ENCODE assay signal across 8 mouse cellular contexts in the genomic region with DNA sequence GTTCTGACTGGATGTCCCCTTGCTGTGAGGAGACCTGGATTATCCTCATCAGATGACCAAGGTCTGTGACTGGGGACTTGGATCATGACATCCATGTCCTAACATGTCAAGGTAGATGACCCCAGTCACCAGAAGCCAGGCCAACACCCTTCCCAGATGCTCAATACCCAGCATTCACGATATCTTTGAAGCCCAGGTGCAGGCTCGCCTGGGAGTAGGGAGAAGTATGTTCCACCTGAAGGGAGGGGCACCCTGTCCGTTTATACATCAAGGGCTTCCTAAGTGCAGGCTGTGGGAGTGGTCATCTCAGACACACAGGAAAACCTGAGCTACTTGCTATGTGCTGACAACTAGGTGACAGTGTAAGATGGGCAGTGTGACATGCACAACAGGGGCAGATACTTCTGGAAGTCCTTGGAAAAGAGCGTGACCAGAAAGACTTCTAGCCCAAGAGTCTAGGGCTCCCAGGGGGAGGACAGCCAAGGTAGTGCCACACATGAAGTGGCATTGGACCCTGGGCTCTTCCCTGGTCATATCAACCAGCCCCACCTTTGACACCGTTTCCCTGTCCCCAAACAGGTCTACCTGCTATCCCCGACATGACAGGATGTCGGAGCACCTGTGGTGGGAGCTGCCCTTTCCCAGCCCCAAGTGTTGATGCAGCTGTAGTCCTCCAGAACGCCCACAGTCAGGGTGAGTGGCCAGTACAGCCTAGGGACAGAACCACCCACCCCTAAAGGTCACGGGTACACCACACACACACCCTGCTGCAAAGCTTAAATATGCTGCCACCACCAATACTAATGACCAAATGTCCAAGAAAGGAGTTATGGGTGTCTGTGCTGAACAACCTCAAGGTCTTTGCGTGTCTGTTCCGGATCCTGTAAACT. TPM values are rescaled to one million over a fixed set of nuclear protein-coding genes. Genes with fewer than 3 reads are reported as not detected.
DNase-seq lines count a peak whose midpoint lies in the region; ATAC-seq and TF ChIP-seq lines count a peak whose summit lies in the region.

No protein-coding gene starts in this region.

- 33% methylated on average over 11 of the region's 11 CpGs for WGBS in heart, embryonic 13.5 days
- WGBS in liver, embryonic 13.5 days (ENCODE audit: insufficient replicate concordance), result 21% methylated on average over 11 of the region's 11 CpGs
- 10% methylated on average over 11 of the region's 11 CpGs for WGBS in small intestine, adult 2 months

- TF ChIP-seq POLR2A in small intestine, adult 2 months (IDR thresholded peaks at IDR 0.05; ENCODE audit: low read depth, low read length), result no peak

- peak; percentile 63 for DNase-seq in layer of hippocampus, adult 9-11 months
- DNase-seq in layer of hippocampus, postnatal 36 days, result no peak
- DNase-seq in cerebellum, adult 8-10 months, result peak; percentile 62
- DNase-seq in liver, embryonic 13.5 days, result peak; percentile 19
- no peak for DNase-seq in left cerebral cortex, adult 18-20 months (ENCODE audit: low spot score in 2 of 2)
- DNase-seq in adipocyte (ENCODE audit: low spot score), result no peak

- ATAC-seq in heart, embryonic 13.5 days (ENCODE audit: extremely low read depth, insufficient number of reproducible peaks, low FRiP score, low TSS enrichment), result no peak
- peak; percentile 9 for ATAC-seq in liver, embryonic 13.5 days (ENCODE audit: low read depth)

- H3K4me2 ChIP-seq in heart, embryonic 13.5 days, result peak overlapping the region; percentile 74
- H3K4me2 ChIP-seq in liver, embryonic 13.5 days, result peak overlapping the region; percentile 86

- no peak for TF ChIP-seq CTCF in small intestine, adult 2 months (IDR thresholded peaks at IDR 0.05; ENCODE audit: extremely low read depth, insufficient read length, insufficient replicate concordance, low read depth, low read length)

- peaks cover 42% of the 10 kb centered on the region for H3K4me1 ChIP-seq in heart, embryonic 13.5 days
- H3K4me1 ChIP-seq in liver, embryonic 13.5 days (replicated peaks), result peaks cover 42% of the 10 kb centered on the region
- peaks cover 21% of the 10 kb centered on the region for H3K4me1 ChIP-seq in small intestine, adult 2 months (ENCODE audit: control insufficient read depth, insufficient read depth, insufficient read length, low read length)

- no peaks in the 10 kb centered on the region for H3K9me3 ChIP-seq in heart, embryonic 13.5 days
- no peaks in the 10 kb centered on the region for H3K9me3 ChIP-seq in liver, embryonic 13.5 days (replicated peaks)

- peak overlapping the region; percentile 76 for H3K9ac ChIP-seq in heart, embryonic 13.5 days
- H3K9ac ChIP-seq in liver, embryonic 13.5 days, result peak overlapping the region; percentile 91

- peak overlapping the region; percentile 84 for H3K27ac ChIP-seq in heart, embryonic 13.5 days (replicated peaks)
- H3K27ac ChIP-seq in liver, embryonic 13.5 days, result peak overlapping the region; percentile 98
- H3K27ac ChIP-seq in small intestine, adult 2 months (ENCODE audit: insufficient read depth, low read depth, low read length), result peak overlapping the region; percentile 71

- no peaks in the 10 kb centered on the region for H3K27me3 ChIP-seq in heart, embryonic 13.5 days (replicated peaks)
- peaks cover 2% of the 10 kb centered on the region; the same call in 1 of the 2 replicates for H3K27me3 ChIP-seq in liver, embryonic 13.5 days
- H3K27me3 ChIP-seq in small intestine, adult 2 months (ENCODE audit: control insufficient read depth, insufficient read depth, low read length), result no peaks in the 10 kb centered on the region

- peaks cover 28% of the 10 kb centered on the region for H3K36me3 ChIP-seq in heart, embryonic 13.5 days
- H3K36me3 ChIP-seq in liver, embryonic 13.5 days, result peaks cover 23% of the 10 kb centered on the region
- peaks cover 12% of the 10 kb centered on the region for H3K36me3 ChIP-seq in small intestine, adult 2 months (ENCODE audit: control insufficient read depth, insufficient read depth, low read length)

- peak overlapping the region; percentile 87 for H3K4me3 ChIP-seq in heart, embryonic 13.5 days
- H3K4me3 ChIP-seq in liver, embryonic 13.5 days (replicated peaks), result peak overlapping the region; percentile 91
- H3K4me3 ChIP-seq in small intestine, adult 2 months (ENCODE audit: low read depth, low read length), result peak overlapping the region; percentile 62

RNA-seq across cellular contexts. Expression of gene Cdc34, which starts 1.1 kb away (rescaled TPM):
- 10 to 100 TPM; 67.0 to 70.2 TPM for total RNA-seq in layer of hippocampus, postnatal 36 days (2021)
- polyA plus RNA-seq in heart, embryonic 13.5 days (2015; fragmentation: Nextera tagmentation; extraction: Ambion mirVana), result 122 and 136 TPM in 2 replicates
- 164 and 166 TPM in 2 replicates for polyA plus RNA-seq in liver, embryonic 13.5 days (2015; fragmentation: Nextera tagmentation; extraction: Ambion mirVana)
- polyA plus RNA-seq in small intestine, adult 2 months (2012; rRNA removed), result 101 and 163 TPM in 2 replicates
- total RNA-seq in left cerebral cortex, adult 18-20 months (2021), result 10 to 100 TPM; 75.4 to 77.5 TPM

RNA-seq across cellular contexts. Expression of gene Gzmm, which starts 8.0 kb away (rescaled TPM):
- 1 to 10 TPM; 2.4 to 2.5 TPM for total RNA-seq in layer of hippocampus, postnatal 36 days (2021)
- polyA plus RNA-seq in heart, embryonic 13.5 days (2015; fragmentation: Nextera tagmentation; extraction: Ambion mirVana), result 0.67 and 1.0 TPM in 2 replicates
- 0.22 and 0.32 TPM in 2 replicates for polyA plus RNA-seq in liver, embryonic 13.5 days (2015; fragmentation: Nextera tagmentation; extraction: Ambion mirVana)
- polyA plus RNA-seq in small intestine, adult 2 months (2012; rRNA removed), result 0.11 and 0.52 TPM in 2 replicates
- 1 to 10 TPM; 2.7 to 3.2 TPM for total RNA-seq in left cerebral cortex, adult 18-20 months (2021)

RNA-seq across cellular contexts. Expression of gene Tpgs1, which starts 11.7 kb away (rescaled TPM):
- 10 to 100 TPM; 64.6 to 68.3 TPM for total RNA-seq in layer of hippocampus, postnatal 36 days (2021)
- polyA plus RNA-seq in heart, embryonic 13.5 days (2015; fragmentation: Nextera tagmentation; extraction: Ambion mirVana), result 41.4 and 43.1 TPM in 2 replicates
- 25.3 and 27.5 TPM in 2 replicates for polyA plus RNA-seq in liver, embryonic 13.5 days (2015; fragmentation: Nextera tagmentation; extraction: Ambion mirVana)
- 76.0 and 138 TPM in 2 replicates for polyA plus RNA-seq in small intestine, adult 2 months (2012; rRNA removed)
- 10 to 100 TPM; 69.8 to 77.1 TPM for total RNA-seq in left cerebral cortex, adult 18-20 months (2021)

RNA-seq across cellular contexts. Expression of gene Madcam1, which starts 16.5 kb away (rescaled TPM):
- not detected for total RNA-seq in layer of hippocampus, postnatal 36 days (2021)
- polyA plus RNA-seq in heart, embryonic 13.5 days (2015; fragmentation: Nextera tagmentation; extraction: Ambion mirVana), result 0.82 and 1.2 TPM in 2 replicates
- polyA plus RNA-seq in liver, embryonic 13.5 days (2015; fragmentation: Nextera tagmentation; extraction: Ambion mirVana), result 0.24 and 0.27 TPM in 2 replicates
- polyA plus RNA-seq in small intestine, adult 2 months (2012; rRNA removed), result 9.9 and 20.7 TPM in 2 replicates
- total RNA-seq in left cerebral cortex, adult 18-20 months (2021), result not detected

RNA-seq across cellular contexts. Expression of gene Bsg, which starts 23.4 kb away (rescaled TPM):
- total RNA-seq in layer of hippocampus, postnatal 36 days (2021), result 100 to 1,000 TPM; 555 to 610 TPM
- 1,093 and 1,212 TPM in 2 replicates for polyA plus RNA-seq in heart, embryonic 13.5 days (2015; fragmentation: Nextera tagmentation; extraction: Ambion mirVana)
- polyA plus RNA-seq in liver, embryonic 13.5 days (2015; fragmentation: Nextera tagmentation; extraction: Ambion mirVana), result 903 and 946 TPM in 2 replicates
- 1,266 and 1,465 TPM in 2 replicates for polyA plus RNA-seq in small intestine, adult 2 months (2012; rRNA removed)
- total RNA-seq in left cerebral cortex, adult 18-20 months (2021), result 100 to 1,000 TPM; 566 to 614 TPM

Comparison
In these comparisons a context has a peak if more than half of its experiments do, and no peak if none do; other contexts are left out.
1. DNase-seq: peak in layer of hippocampus, adult 9-11 months (single experiment), cerebellum, adult 8-10 months (single experiment) and liver, embryonic 13.5 days (single experiment); none in layer of hippocampus, postnatal 36 days (0 of 2), left cerebral cortex, adult 18-20 months (0 of 2) and adipocyte (single experiment).
2. Peak in every context shown above with its lines, with median percentiles within 50 percentile points of each other: H3K27ac ChIP-seq and H3K4me3 ChIP-seq.